Mouse (Mus musculus): ENCODE data around the gene Gm5617. TPM values are rescaled to one million over a fixed set of nuclear protein-coding genes. Genes with fewer than 3 reads are reported as not detected.
"Not testable (repeated sequence)": the region's sequence is repeated elsewhere in the genome, so short reads cannot be mapped to it uniquely, and the experiment has no call there.

Gm5617 gene
- total RNA-seq, 2 experiments from 2014 or later = 12.9 to 14.1 TPM

- no peak for DNase-seq
Measured at GRCm38 (mm10) chr9:48501192-48501591, 6.0 kb downstream of the Gm5617 start.

- DNase-seq = no peak
Measured at GRCm38 (mm10) chr9:48503001-48503400, 7.8 kb downstream of the Gm5617 start.

- no peak for DNase-seq
Measured at GRCm38 (mm10) chr9:48504741-48505365, 9.6 kb downstream of the Gm5617 start.

GRCm38 (mm10) chr9:48510134-48510533 lies 14.9 kb downstream of the Gm5617 start:
- no peak for DNase-seq

- no peak for DNase-seq
Measured at GRCm38 (mm10) chr9:48515332-48515731, 20.1 kb downstream of the Gm5617 start.

GRCm38 (mm10) chr9:48516615-48517371 lies 21.6 kb downstream of the Gm5617 start:
- DNase-seq = no peak

- DNase-seq = no peak
Measured at GRCm38 (mm10) chr9:48517372-48518130, 22.3 kb downstream of the Gm5617 start.

GRCm38 (mm10) chr9:48520405-48520804 lies 25.2 kb downstream of the Gm5617 start:
- not testable (repeated sequence) for DNase-seq

GRCm38 (mm10) chr9:48525566-48525965 lies 30.3 kb downstream of the Gm5617 start:
- no peak for DNase-seq

- DNase-seq = no peak
Measured at GRCm38 (mm10) chr9:48526520-48526919, 31.3 kb downstream of the Gm5617 start.

- DNase-seq = no peak
Measured at GRCm38 (mm10) chr9:48531294-48531693, 36.1 kb downstream of the Gm5617 start.

GRCm38 (mm10) chr9:48532203-48532602 lies 37.0 kb downstream of the Gm5617 start:
- DNase-seq = no peak

GRCm38 (mm10) chr9:48532730-48533129 lies 37.5 kb downstream of the Gm5617 start:
- DNase-seq = no peak

- no peak for DNase-seq
Measured at GRCm38 (mm10) chr9:48536414-48536813, 41.2 kb downstream of the Gm5617 start.

GRCm38 (mm10) chr9:48537616-48538015 lies 42.4 kb downstream of the Gm5617 start:
- DNase-seq = not testable (repeated sequence)

- DNase-seq = no peak
Measured at GRCm38 (mm10) chr9:48538044-48538645, 42.9 kb downstream of the Gm5617 start.

GRCm38 (mm10) chr9:48538688-48539087 lies 43.4 kb downstream of the Gm5617 start:
- DNase-seq = no peak

Small RNAs within 50 kb of the gene (microRNA-seq; reads per million reads assigned to microRNA genes)
- gene Gm23653 = 0 reads per million in 2 experiments

Other genes starting within 250 kb of the Gm5617 start
- 1 to 10 TPM in 1 of 2 experiments, under 1 TPM in 1; 0.99 to 3.1 TPM for gene Nxpe2, start 142.0 kb upstream of the Gm5617 start, total RNA-seq (2021)
- gene Rexo2, start 14.8 kb upstream of the Gm5617 start, total RNA-seq (2021) = 10 to 100 TPM; 57.9 to 62.4 TPM
- gene Rbm7, start 143 bp upstream of the Gm5617 start, total RNA-seq (2021) = 10 to 100 TPM; 20.9 to 24.2 TPM
- 10 to 100 TPM; 12.8 to 13.3 TPM for gene Nnmt, start 109.7 kb downstream of the Gm5617 start, total RNA-seq (2021)